Mouse (Mus musculus): ENCODE results near the gene Crisp2.
"Not testable (repeated sequence)": the region's sequence is repeated elsewhere in the genome, so short reads cannot be mapped to it uniquely, and the experiment has no call there.

Gene Crisp2

DNA sequence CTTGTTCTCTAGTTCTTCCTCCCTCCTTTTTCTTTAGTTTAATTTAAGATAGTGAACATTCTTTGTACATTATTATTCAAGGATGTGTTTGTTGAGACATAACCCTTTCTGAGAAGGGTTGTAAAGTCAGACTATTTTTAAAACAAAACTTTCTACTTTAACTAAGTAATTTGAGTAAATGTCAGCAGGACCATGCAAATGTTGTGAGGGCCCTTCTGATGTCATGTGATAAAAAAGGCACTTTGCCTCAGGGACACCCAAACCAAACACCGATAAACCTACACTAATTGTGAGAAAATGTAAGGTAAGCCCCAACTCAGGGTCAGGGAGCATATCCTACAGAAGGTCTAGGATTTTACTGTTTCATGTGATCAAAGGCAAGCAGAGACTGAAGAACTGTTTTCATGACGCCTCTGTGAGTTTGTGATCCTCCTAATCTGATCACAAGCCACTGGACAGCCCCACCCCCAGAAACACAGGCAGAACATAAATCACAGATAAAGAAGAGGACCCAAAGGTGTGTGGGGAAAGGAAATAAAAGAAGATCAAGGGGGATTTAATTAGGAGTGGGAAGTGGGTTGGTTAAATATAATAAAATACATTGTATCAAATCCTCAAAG, at the start of gene Crisp2:
TSS of gene Crisp2 (minus strand) at position 51 of the 620 bp plus-strand sequence.
- in situ Hi-C loops (cut with MboI, MseI) = no loop called here

DNA sequence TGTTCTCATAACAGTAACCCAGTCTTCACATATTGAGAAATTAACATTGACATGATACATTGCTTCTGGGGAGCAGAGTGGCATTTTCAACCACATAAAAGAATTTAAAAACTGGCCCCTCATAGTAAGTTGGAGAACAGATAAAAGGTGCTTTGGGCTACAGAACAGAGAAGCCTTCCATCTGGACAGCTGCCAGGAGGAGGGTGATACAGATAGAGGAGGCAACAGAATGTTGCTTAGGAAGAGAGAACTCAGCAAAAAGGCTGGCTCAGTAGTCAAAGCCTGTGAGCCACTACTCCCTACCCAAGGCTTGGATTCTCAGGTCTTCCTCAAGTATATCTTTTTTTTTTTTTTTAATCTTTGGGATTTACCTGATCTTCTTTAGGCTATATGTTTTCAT, 48.3 kb upstream of the Crisp2 start:
- in situ Hi-C loops (cut with MboI, MseI) = loop anchor here (25.0 kb wide), 1 partner anchor 832 kb away; no protein-coding TSS in a partner anchor

GRCm38 (mm10) chr17:40837308-40837707, 30.5 kb upstream of the Crisp2 start:
- in situ Hi-C loops (cut with MboI, MseI) = no loop called here

DNA sequence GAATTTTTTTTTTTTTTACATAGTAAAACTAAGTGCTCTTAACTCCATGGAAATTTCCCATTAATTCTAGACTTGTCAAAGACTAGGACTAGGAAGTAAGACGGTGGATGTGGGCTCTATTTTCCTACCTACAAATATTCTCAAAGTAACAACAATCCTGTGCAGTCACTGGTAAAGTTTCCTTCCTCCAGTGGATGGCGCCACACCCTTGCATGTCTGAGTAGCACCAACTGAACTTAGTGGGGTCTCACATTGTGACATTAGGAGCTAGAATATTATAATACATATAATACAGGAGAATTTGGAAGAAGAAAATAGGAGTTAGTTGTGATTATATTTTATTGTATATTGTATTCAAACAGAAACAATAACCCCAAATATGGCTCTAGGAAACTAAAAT, 25.1 kb upstream of the Crisp2 start:
- in situ Hi-C loops (cut with MboI, MseI) = no loop called here

DNA sequence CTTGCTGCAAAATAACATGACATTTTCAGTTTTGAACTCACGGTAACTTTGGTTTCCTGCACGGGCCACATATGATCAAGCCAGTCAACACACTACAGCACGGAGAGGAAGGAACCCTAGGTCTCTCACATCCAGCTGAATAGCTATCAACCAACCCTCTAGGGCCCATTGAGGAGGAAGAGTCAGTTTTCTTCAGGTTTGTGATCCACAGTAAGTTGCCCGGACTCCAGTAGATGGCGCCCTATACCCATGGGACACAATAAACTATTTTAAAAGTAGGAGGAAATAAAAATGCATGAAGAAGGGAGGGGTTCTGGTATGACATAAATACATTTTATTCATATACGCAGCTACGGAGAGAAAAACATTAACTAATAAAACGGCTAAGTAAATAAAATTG, 17.7 kb upstream of the Crisp2 start:
- in situ Hi-C loops (cut with MboI, MseI) = no loop called here

GRCm38 (mm10) chr17:40823817-40824216, 17.0 kb upstream of the Crisp2 start:
- in situ Hi-C loops (cut with MboI, MseI) = no loop called here

DNA sequence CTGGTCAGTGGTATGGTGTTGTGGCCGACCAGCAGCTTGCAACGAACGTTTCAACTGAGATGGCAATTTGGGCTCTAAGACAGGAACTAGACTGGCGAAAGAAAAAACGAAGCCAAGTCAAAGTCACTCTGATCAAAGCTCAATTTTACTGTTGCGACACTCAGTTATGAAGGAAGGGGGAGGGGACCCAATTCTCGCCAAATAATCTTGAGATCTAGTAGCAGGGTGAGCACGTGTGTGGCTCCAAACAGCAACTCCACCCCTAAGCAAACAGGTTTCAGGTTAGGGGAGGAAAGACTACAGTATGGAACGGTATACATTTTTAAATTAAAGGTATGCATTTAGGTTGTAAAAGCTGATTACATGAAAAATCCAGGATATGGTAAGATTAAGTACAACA, 14.7 kb upstream of the Crisp2 start:
- in situ Hi-C loops (cut with MboI, MseI) = no loop called here

- in situ Hi-C loops (cut with MboI, MseI) = no loop called here
Measured at GRCm38 (mm10) chr17:40817340-40817943, 10.6 kb upstream of the Crisp2 start.

DNA sequence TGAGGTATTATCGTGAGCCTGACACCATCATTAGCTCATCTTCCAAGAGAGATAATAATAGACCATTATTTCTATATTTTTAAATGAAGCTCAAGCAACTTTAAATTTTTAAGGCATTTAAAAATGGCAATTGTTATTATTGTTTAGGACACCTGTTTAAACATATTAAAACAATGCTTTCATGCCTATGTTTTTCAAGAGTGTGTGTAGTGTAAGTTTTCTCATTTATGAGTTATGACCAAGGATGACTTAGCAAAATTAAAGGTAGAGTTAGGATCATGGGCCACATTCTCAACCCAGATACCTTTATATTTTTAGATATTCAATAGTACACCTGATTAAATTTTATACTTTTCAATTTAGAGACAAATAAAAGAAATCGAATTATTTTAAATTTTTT, 5.5 kb upstream of the Crisp2 start:
- in situ Hi-C loops (cut with MboI, MseI) = no loop called here

DNA sequence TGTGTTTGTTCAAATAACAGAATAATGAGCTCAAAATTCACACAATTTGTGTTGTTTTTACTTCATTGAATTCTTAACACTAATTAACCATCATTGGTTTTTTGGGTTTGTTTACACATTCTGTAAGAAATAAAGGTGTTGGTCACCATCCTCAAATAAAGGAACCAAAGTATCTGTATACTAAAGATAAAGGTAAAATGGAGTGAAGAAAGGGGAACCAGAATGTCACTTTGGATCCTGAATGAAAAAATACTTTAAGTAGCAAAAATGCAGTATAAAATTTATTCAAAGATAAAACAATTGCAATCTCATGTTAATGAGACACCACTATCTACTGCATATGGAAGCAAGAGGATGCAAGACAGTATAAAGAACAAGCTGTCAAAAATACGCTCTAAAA, 4.8 kb upstream of the Crisp2 start:
- in situ Hi-C loops (cut with MboI, MseI) = no loop called here

- in situ Hi-C loops (cut with MboI, MseI) = no loop called here
Measured at GRCm38 (mm10) chr17:40810934-40811333, 4.1 kb upstream of the Crisp2 start, which contains the start of gene Rhag. Gene Rhag (plus strand): TSS chr17:40811126.

DNA sequence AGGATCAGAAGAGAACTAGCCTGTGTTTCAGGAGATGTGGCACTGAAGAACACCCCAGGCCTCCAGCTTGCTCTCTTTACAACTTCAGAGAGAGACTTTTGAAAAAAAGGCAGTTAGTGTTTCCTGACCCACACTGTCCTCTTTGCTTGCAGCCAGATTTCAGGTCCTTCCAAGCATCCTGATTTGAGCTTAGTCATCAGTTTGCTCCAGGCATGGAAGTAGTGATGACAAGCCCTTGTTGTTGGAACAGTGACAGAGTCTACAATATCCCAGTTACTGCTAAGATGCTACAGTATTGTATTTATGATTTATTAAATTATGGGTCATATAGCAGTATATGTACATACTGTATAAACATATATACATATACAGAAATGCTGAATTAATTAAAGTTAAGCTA, 1.3 kb upstream of the Crisp2 start:
- in situ Hi-C loops (cut with MboI, MseI) = no loop called here

GRCm38 (mm10) chr17:40806550-40806949, 253 bp downstream of the Crisp2 start:
- in situ Hi-C loops (cut with MboI, MseI) = no loop called here

DNA sequence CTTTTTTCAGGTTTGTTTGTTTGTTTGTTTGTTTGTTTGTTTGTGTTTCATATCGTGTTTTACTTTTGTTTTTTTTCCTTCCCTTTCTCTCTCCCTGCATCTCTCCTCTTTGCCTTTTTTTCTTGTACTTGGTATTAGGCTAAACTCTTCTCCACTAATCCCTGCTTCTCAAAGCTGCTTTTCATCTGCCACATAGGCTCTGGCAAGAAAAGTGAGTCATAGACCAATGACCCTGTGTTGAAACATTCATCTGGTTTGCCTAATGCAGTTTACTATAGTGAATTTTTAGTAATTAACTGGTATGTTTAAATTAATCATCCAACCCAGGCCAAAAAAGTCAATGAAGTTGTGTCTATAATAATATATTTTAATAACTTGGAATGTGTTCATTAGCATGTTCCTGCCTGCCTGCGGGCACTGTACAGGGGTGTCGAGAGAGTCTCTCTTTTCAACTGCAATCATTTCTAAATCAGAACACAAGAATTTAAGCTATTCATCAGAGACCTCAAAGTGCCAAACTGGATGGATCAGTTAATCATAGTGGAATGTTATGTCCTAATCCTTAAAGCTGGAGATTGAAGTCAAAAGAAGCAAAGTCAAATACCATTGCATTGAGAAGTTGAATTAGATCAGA, 4.0 kb downstream of the Crisp2 start:
- in situ Hi-C loops (cut with MboI, MseI) = no loop called here

- in situ Hi-C loops (cut with MboI, MseI) = no loop called here
Measured at GRCm38 (mm10) chr17:40793921-40794854, 12.6 kb downstream of the Crisp2 start.

DNA sequence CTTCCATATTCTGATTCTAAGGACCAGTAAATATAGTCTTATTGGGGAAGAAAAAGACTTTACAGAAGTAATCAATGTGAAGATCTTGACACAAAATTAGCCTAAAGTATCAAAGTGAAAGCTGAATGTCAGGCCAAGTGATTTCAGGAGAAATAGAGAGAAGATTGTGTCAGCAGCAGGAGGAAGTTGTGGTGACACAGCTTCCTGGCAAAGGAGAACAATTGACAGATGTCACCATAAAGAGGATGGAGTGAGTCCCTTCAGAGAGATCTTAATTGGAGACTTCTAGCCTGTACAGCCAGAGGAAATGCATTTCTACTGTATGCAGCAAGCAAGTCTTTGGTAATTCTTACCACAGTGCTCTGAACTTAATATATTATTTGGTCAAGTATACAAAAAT, 16.9 kb downstream of the Crisp2 start:
- in situ Hi-C loops (cut with MboI, MseI) = no loop called here

GRCm38 (mm10) chr17:40767120-40767519, 39.7 kb downstream of the Crisp2 start:
- in situ Hi-C loops (cut with MboI, MseI) = no loop called here

GRCm38 (mm10) chr17:40763662-40764061, 43.1 kb downstream of the Crisp2 start:
- in situ Hi-C loops (cut with MboI, MseI) = no loop called here

DNA sequence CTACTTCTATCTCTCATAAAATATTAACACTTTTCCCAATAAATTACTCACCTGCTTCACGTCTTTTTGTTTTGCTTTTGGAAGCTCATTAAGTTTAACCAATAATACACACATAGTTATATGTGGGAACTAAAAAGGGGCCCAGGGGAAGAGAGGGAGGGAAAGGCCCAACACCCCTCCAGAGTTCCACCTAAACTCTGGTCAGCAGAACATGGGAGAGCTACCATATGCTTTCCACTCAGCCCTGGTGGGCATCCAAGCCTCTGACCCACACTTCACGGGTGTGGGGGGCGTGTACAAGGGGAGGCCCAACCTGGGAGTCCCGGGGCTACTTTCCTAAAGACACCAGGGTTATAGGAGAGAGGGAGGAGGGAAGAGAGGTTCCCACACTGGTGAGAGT, 75.1 kb downstream of the Crisp2 start:
- in situ Hi-C loops (cut with MboI, MseI) = no loop called here

- in situ Hi-C loops (cut with MboI, MseI) = no loop called here
Measured at GRCm38 (mm10) chr17:40731296-40731695, 75.5 kb downstream of the Crisp2 start.

GRCm38 (mm10) chr17:40726820-40727219, 80.0 kb downstream of the Crisp2 start, which contains the start of gene Esp1:
Gene Esp1 (plus strand): TSS chr17:40727120.
- in situ Hi-C loops (cut with MboI, MseI) = no loop called here

- in situ Hi-C loops (cut with MboI, MseI) = not testable (repeated sequence)
Measured at GRCm38 (mm10) chr17:40717055-40717454, 89.7 kb downstream of the Crisp2 start.

Data from regulatory T cell (primary cell).